Mouse (Mus musculus) liver, embryonic 16.5 days (tissue): ENCODE data around the gene Atp13a2. TPM values are rescaled to one million over a fixed set of nuclear protein-coding genes. Genes with fewer than 3 reads are reported as not detected.

Source experiments
- ATAC-seq: fragments of 200-750 bp; cut with Nextera tagmentation; 2 replicates; pipeline ENCODE4 v1.8.0; 2017; ENCODE audit warnings: low read depth, mild to moderate bottlenecking, moderate number of reproducible peaks, moderate library complexity
- H3K27ac ChIP-seq: fragments of 300-500 bp; sonication (generic); 2 replicates; pipeline ENCODE4 v1.5.1; 2014; ENCODE audit warnings: mild to moderate bottlenecking, low read length
- H3K27me3 ChIP-seq: fragments of 300-500 bp; sonication (generic); 2 replicates; pipeline ENCODE4 v1.6.1; 2014; ENCODE audit warnings: low read depth, low read length, mixed read lengths; ENCODE audit not compliant: control insufficient read depth, insufficient read depth
- H3K36me3 ChIP-seq: fragments of 300-500 bp; sonication (generic); 2 replicates; pipeline ENCODE4 v1.6.1; 2014; ENCODE audit warnings: mild to moderate bottlenecking; ENCODE audit not compliant: control insufficient read depth, insufficient read depth
- H3K4me1 ChIP-seq: fragments of 300-500 bp; sonication (generic); 2 replicates; pipeline ENCODE4 v1.6.1; 2014; ENCODE audit warnings: low read depth, low read length, mixed read lengths; ENCODE audit not compliant: control insufficient read depth
- H3K4me2 ChIP-seq: fragments of 300-500 bp; sonication (generic); 2 replicates; pipeline ENCODE4 v1.6.1; 2014; ENCODE audit warnings: low read depth, low read length, mixed read lengths
- H3K4me3 ChIP-seq: fragments of 300-500 bp; sonication (generic); 2 replicates; pipeline ENCODE4 v1.5.1; 2014; ENCODE audit warnings: low read depth, mild to moderate bottlenecking, low read length
- H3K9ac ChIP-seq: fragments of 300-500 bp; sonication (generic); 2 replicates; pipeline ENCODE4 v1.6.1; 2014; ENCODE audit warnings: low read depth, low read length
- H3K9me3 ChIP-seq: fragments of 300-500 bp; sonication (generic); replicated peaks from 2 replicates; pipeline ENCODE4 v1.6.1; 2016; ENCODE audit warnings: low read length; ENCODE audit not compliant: control insufficient read depth
- WGBS: fragments of 180-500 bp; shearing (Covaris S2); extraction: QIAGEN DNeasy Blood & Tissue Kit; methylation state at CpG from one replicate; pipeline ENCODE4 v1.1.7; 2014; ENCODE audit not compliant: insufficient replicate concordance; 5-methylcytosine and 5-hydroxymethylcytosine counted together
- polyA plus RNA-seq: library from polyadenylated mRNA; unstranded; fragments of >200 nt; fragmentation: Nextera tagmentation; extraction: Ambion mirVana; gene quantifications from 2 replicates; pipeline ENCODE4 v1.2.1, GENCODE M21; 2015

Gene Atp13a2
- polyA plus RNA-seq, 1 experiment from 2014 or later: 18.3 TPM

GRCm38 (mm10) chr4:140949052-140949451 is 37.6 kb upstream of the Atp13a2 start:
- no peaks in the 10 kb centered on the region for H3K36me3 ChIP-seq
- no peaks in the 10 kb centered on the region for H3K27me3 ChIP-seq
- no peak overlapping the region for H3K4me2 ChIP-seq
- H3K4me3 ChIP-seq: no peak overlapping the region
- H3K4me1 ChIP-seq: no peaks in the 10 kb centered on the region; the same call in 1 of the 2 replicates
- no peak for ATAC-seq
- WGBS: 60% methylated on average over 8 of the region's 8 CpGs
- H3K9ac ChIP-seq: no peak overlapping the region
- no peaks in the 10 kb centered on the region for H3K9me3 ChIP-seq
- H3K27ac ChIP-seq: no peak overlapping the region

- Histone ChIP-seq H3K9me3 (no peaks in the 10 kb centered on the region), H3K9ac (no peak overlapping the region), H3K27me3 (no peaks in the 10 kb centered on the region), H3K36me3 (no peaks in the 10 kb centered on the region), H3K4me1 (no peaks in the 10 kb centered on the region; the same call in 1 of the 2 replicates), H3K27ac (no peak overlapping the region), H3K4me2 (no peak overlapping the region), H3K4me3 (no peak overlapping the region)
- WGBS: 60% methylated on average over 16 of the region's 16 CpGs
- ATAC-seq: no peak
Observed at GRCm38 (mm10) chr4:140949616-140950015, 37.1 kb upstream of the Atp13a2 start.

- Histone ChIP-seq H3K9ac (no peak overlapping the region), H3K27ac (no peak overlapping the region), H3K36me3 (no peaks in the 10 kb centered on the region), H3K27me3 (no peaks in the 10 kb centered on the region), H3K4me2 (no peak overlapping the region), H3K4me1 (no peaks in the 10 kb centered on the region; the same call in 1 of the 2 replicates), H3K9me3 (no peaks in the 10 kb centered on the region), H3K4me3 (no peak overlapping the region)
- no peak for ATAC-seq
- 59% methylated on average over 3 of the region's 3 CpGs for WGBS
Observed at GRCm38 (mm10) chr4:140950574-140950973, 36.1 kb upstream of the Atp13a2 start.

- Histone ChIP-seq H3K9ac (no peak overlapping the region), H3K36me3 (no peaks in the 10 kb centered on the region), H3K4me1 (no peaks in the 10 kb centered on the region; the same call in 1 of the 2 replicates), H3K4me2 (no peak overlapping the region), H3K4me3 (no peak overlapping the region), H3K27me3 (peaks cover 5% of the 10 kb centered on the region), H3K9me3 (no peaks in the 10 kb centered on the region), H3K27ac (peak overlapping the region; percentile 33; the same call in 1 of the 2 replicates)
- 55% methylated on average over 18 of the region's 18 CpGs for WGBS
- ATAC-seq: no peak
Observed at GRCm38 (mm10) chr4:140951861-140952641, 34.6 kb upstream of the Atp13a2 start.

DNA sequence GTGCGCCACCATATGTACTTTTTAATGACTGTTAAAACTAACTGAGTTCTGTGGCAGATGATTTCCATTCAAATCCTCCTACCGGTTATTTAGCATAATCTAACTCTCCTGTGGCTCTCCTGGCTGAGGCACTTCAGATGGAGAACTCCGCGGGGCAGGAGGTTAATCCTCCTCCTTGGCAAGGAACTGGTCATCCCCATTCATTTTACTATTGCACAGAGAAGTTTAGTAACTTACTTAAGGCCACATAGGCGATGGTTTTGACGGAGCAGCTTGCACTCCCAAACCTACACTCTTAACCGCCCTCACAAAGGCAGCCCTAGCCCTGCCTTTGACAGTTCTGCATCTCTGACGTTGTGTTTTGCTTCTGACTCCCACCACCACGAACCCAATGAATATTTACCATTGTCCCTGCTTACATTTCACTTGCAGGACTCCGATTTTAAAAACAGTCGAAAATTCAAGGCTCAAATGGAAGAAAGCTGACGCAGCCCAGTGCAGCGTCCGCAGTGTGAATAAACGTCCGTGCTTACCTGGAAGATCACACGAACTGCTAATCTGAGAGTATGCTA is 29.5 kb upstream of the Atp13a2 start:
- Histone ChIP-seq H3K27me3 (peaks cover 10% of the 10 kb centered on the region), H3K27ac (no peak overlapping the region), H3K36me3 (no peaks in the 10 kb centered on the region), H3K4me3 (peak overlapping the region; percentile 36), H3K9me3 (no peaks in the 10 kb centered on the region), H3K9ac (peak overlapping the region; percentile 28; the same call in 1 of the 2 replicates), H3K4me1 (peaks cover 17% of the 10 kb centered on the region), H3K4me2 (peak overlapping the region; percentile 62)
- ATAC-seq: no peak
- 17% methylated on average over 17 of the region's 17 CpGs for WGBS

GRCm38 (mm10) chr4:140957725-140958124 is 28.9 kb upstream of the Atp13a2 start:
- Histone ChIP-seq H3K9ac (peak overlapping the region; percentile 28; the same call in 1 of the 2 replicates), H3K27me3 (peaks cover 10% of the 10 kb centered on the region), H3K4me1 (peaks cover 22% of the 10 kb centered on the region), H3K27ac (no peak overlapping the region), H3K4me2 (peak overlapping the region; percentile 62), H3K4me3 (peak overlapping the region; percentile 36), H3K36me3 (no peaks in the 10 kb centered on the region), H3K9me3 (no peaks in the 10 kb centered on the region)
- no peak for ATAC-seq
- 4% methylated on average over 13 of the region's 13 CpGs for WGBS

DNA sequence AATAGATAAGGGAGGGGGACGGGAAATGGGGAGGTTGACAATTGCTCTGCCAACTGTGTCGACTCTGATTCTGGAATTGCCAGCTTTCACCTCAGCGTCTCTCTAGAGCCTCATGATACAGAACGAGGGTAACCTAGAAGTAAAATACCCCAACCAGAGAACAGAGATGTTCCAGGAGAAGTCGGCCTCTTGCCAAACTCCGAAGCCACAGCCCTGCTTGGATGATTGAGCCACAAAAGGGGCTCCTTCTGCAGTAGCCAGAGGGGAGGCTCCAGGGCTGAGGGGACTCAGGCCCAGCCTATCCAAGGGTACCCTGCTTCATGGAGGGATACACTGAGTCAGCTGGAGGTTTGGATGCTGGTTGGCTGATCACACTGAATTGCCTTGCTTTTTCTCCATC is 28.4 kb upstream of the Atp13a2 start:
- Histone ChIP-seq H3K36me3 (no peaks in the 10 kb centered on the region), H3K9ac (no peak overlapping the region), H3K27me3 (peaks cover 10% of the 10 kb centered on the region), H3K27ac (no peak overlapping the region), H3K4me3 (no peak overlapping the region), H3K9me3 (no peaks in the 10 kb centered on the region), H3K4me2 (no peak overlapping the region), H3K4me1 (peaks cover 28% of the 10 kb centered on the region)
- no peak for ATAC-seq
- WGBS: 43% methylated on average over 6 of the region's 6 CpGs

DNA sequence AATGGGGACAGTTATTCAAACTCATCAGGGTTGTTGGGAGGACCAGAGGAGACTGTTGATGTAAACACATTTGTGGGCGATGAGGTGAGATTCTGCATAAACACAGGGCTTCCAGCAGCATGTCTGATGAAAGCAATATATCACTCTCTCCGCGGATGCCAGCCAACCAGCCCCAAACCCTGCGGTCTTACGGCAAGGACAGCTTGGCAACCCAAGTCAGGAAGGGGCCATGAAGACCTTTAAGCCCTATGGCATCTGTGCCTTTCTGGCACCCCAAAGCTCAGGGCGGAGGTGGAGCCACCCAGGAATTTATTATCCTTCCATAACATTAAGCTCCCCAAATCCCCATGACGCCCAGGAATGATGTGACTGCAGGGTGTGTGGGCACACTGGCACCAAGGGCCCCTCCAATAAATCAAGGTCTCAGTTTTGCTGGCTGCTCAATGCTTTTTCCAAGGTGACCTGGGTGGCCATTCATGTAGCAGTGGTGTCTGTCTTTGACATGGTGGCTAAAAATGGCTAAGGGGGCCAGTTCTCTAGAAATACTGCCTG is 27.5 kb upstream of the Atp13a2 start:
- H3K4me3 ChIP-seq: no peak overlapping the region
- H3K9me3 ChIP-seq: no peaks in the 10 kb centered on the region
- no peaks in the 10 kb centered on the region for H3K36me3 ChIP-seq
- WGBS: 71% methylated on average over 7 of the region's 7 CpGs
- H3K27me3 ChIP-seq: peaks cover 10% of the 10 kb centered on the region
- H3K4me1 ChIP-seq: peaks cover 29% of the 10 kb centered on the region
- no peak for ATAC-seq
- H3K4me2 ChIP-seq: no peak overlapping the region
- H3K9ac ChIP-seq: no peak overlapping the region
- H3K27ac ChIP-seq: no peak overlapping the region
